Mouse (Mus musculus) heart, embryonic 14.5 days (tissue): ENCODE measurements at regions not wholly inside any gene's neighbourhood (a gene's known extent, or its start where the extent isn't known, plus 50 kb on each side); places are given as distances from the start of the nearest gene placed in this dataset.

Source experiments
- ATAC-seq: fragments of 200-750 bp; cut with Nextera tagmentation; 2 replicates; pipeline ENCODE4 v1.8.0; 2017; ENCODE audit warnings: low read depth, moderate TSS enrichment; ENCODE audit not compliant: insufficient number of reproducible peaks, insufficient read depth, low FRiP score
- H3K27ac ChIP-seq, 2 experiments: fragments of 200-500 bp in 1 of 2; fragments of 300-500 bp in 1 of 2; sonication (generic) in 1 of 2; replicated peaks in 1 of 2; 2 replicates each; pipeline ENCODE4 v1.5.1; 2012 to 2014; ENCODE audit warnings: low read depth in 2 of 2, low read length in 2 of 2, control low read depth in 1 of 2, mild to moderate bottlenecking in 1 of 2, mixed read lengths in 1 of 2; ENCODE audit not compliant: control insufficient read depth in 1 of 2, insufficient read depth in 1 of 2
- H3K27me3 ChIP-seq: fragments of 300-500 bp; sonication (generic); 2 replicates; pipeline ENCODE4 v1.6.1; 2014; ENCODE audit warnings: mild to moderate bottlenecking, low read length, control low read depth; ENCODE audit not compliant: control insufficient read depth, insufficient read depth
- H3K36me3 ChIP-seq: fragments of 300-500 bp; sonication (generic); 2 replicates; pipeline ENCODE4 v1.6.1; 2014; ENCODE audit warnings: mild to moderate bottlenecking, control low read depth, low read length, mixed read lengths; ENCODE audit not compliant: control insufficient read depth, insufficient read depth
- H3K4me1 ChIP-seq, 2 experiments: fragments of 200-500 bp in 1 of 2; fragments of 300-500 bp in 1 of 2; sonication (generic) in 1 of 2; 2 replicates each; pipeline ENCODE4 v1.6.1; 2012 to 2014; ENCODE audit warnings: low read length in 2 of 2, control low read depth in 1 of 2, mixed read lengths in 1 of 2; ENCODE audit not compliant: control insufficient read depth in 2 of 2, insufficient read depth in 2 of 2
- H3K4me2 ChIP-seq: fragments of 300-500 bp; sonication (generic); 2 replicates; pipeline ENCODE4 v1.6.1; 2014; ENCODE audit warnings: mild to moderate bottlenecking, low read length
- H3K4me3 ChIP-seq, 2 experiments: fragments of 200-500 bp in 1 of 2; fragments of 300-500 bp in 1 of 2; sonication (generic) in 1 of 2; 2 replicates each; pipeline ENCODE4 v1.5.1; 2012 to 2014; ENCODE audit warnings: low read length in 2 of 2, mild to moderate bottlenecking in 2 of 2, control low read depth in 1 of 2, low read depth in 1 of 2, moderate library complexity in 1 of 2; ENCODE audit not compliant: control insufficient read depth in 1 of 2, insufficient read depth in 1 of 2
- H3K9ac ChIP-seq: fragments of 300-500 bp; sonication (generic); 2 replicates; pipeline ENCODE4 v1.6.1; 2014; ENCODE audit warnings: mild to moderate bottlenecking, low read length
- H3K9me3 ChIP-seq: fragments of 300-500 bp; sonication (generic); 2 replicates; pipeline ENCODE4 v1.6.1; 2016; ENCODE audit warnings: low read length, control low read depth; ENCODE audit not compliant: control insufficient read depth
- WGBS: fragments of 180-500 bp; shearing (Covaris S2); extraction: QIAGEN DNeasy Blood & Tissue Kit; methylation state at CpG from one replicate; pipeline ENCODE4 v1.1.7; 2014; 5-methylcytosine and 5-hydroxymethylcytosine counted together

- Histone ChIP-seq H3K4me2 (no peak overlapping the region), H3K9me3 (no peaks in the 10 kb centered on the region), H3K27ac (no peak overlapping the region), H3K27me3 (no peaks in the 10 kb centered on the region), H3K4me1 (no peaks in the 10 kb centered on the region), H3K36me3 (no peaks in the 10 kb centered on the region), H3K9ac (no peak overlapping the region), H3K4me3 (no peak overlapping the region)
- 57% methylated on average over 7 of the region's 7 CpGs for WGBS
- ATAC-seq, result no peak
These were observed 76.4 kb downstream of the Rpl14 start for GRCm38 (mm10) chr9:120647668-120647955.

- Histone ChIP-seq H3K27ac (no peak overlapping the region), H3K27me3 (peaks cover 10% of the 10 kb centered on the region; the same call in 1 of the 2 replicates), H3K4me1 (peaks cover 3% of the 10 kb centered on the region in 2 experiments; a peak in 1 of 4 replicates), H3K9me3 (no peaks in the 10 kb centered on the region), H3K4me2 (no peak overlapping the region), H3K9ac (no peak overlapping the region), H3K36me3 (no peaks in the 10 kb centered on the region), H3K4me3 (no peak overlapping the region)
- WGBS, result 79% methylated on average over 14 of the region's 14 CpGs
- no peak for ATAC-seq
These were observed 81.5 kb downstream of the Rpl14 start for GRCm38 (mm10) chr9:120652733-120653132.

- Histone ChIP-seq H3K27ac (no peak overlapping the region), H3K4me3 (no peak overlapping the region), H3K9me3 (no peaks in the 10 kb centered on the region), H3K4me2 (no peak overlapping the region), H3K9ac (no peak overlapping the region), H3K4me1 (peaks cover 4 to 5% of the 10 kb centered on the region in 2 experiments; a peak in 1 of 4 replicates), H3K36me3 (no peaks in the 10 kb centered on the region), H3K27me3 (peaks cover 10% of the 10 kb centered on the region; the same call in 1 of the 2 replicates)
- no peak for ATAC-seq
- WGBS, result 71% methylated on average over 5 of the region's 5 CpGs
These were observed 81.9 kb downstream of the Rpl14 start for GRCm38 (mm10) chr9:120653170-120653569.

- 21% methylated on average over 1 of the region's 1 CpGs for WGBS
- no peak for ATAC-seq
These were observed 83.5 kb downstream of the Rpl14 start for GRCm38 (mm10) chr9:120654736-120655135.

GRCm38 (mm10) chr9:120656976-120657375 lies 85.7 kb downstream of the Rpl14 start:
- H3K4me1 ChIP-seq, result peaks cover 4 to 5% of the 10 kb centered on the region in 2 experiments; a peak in 1 of 4 replicates
- no peaks in the 10 kb centered on the region for H3K9me3 ChIP-seq
- no peak; the same call in 1 of the 2 replicates for ATAC-seq

More at GRCm38 (mm10) chr9:120654736-120655135, 83.5 kb downstream of the Rpl14 start:
- peaks cover 4 to 5% of the 10 kb centered on the region in 2 experiments; a peak in 1 of 4 replicates for H3K4me1 ChIP-seq
- H3K4me2 ChIP-seq, result no peak overlapping the region
- no peak overlapping the region for H3K4me3 ChIP-seq
- H3K27ac ChIP-seq, result no peak overlapping the region
- no peaks in the 10 kb centered on the region for H3K36me3 ChIP-seq
- H3K9ac ChIP-seq, result no peak overlapping the region
- H3K27me3 ChIP-seq, result peaks cover 10% of the 10 kb centered on the region; the same call in 1 of the 2 replicates
- H3K9me3 ChIP-seq, result no peaks in the 10 kb centered on the region

GRCm38 (mm10) chr9:120657786-120658185 lies 86.5 kb downstream of the Rpl14 start:
- Histone ChIP-seq H3K36me3 (no peaks in the 10 kb centered on the region), H3K9ac (no peak overlapping the region), H3K4me3 (no peak overlapping the region), H3K9me3 (no peaks in the 10 kb centered on the region), H3K4me2 (no peak overlapping the region), H3K4me1 (peaks cover 4 to 5% of the 10 kb centered on the region in 2 experiments; a peak in 1 of 4 replicates), H3K27ac (no peak overlapping the region), H3K27me3 (peaks cover 10% of the 10 kb centered on the region; the same call in 1 of the 2 replicates)
- no peak for ATAC-seq

More at GRCm38 (mm10) chr9:120656976-120657375, 85.7 kb downstream of the Rpl14 start:
- no peak overlapping the region for H3K4me2 ChIP-seq
- no peak overlapping the region for H3K4me3 ChIP-seq
- no peak overlapping the region for H3K9ac ChIP-seq
- no peaks in the 10 kb centered on the region for H3K36me3 ChIP-seq
- 18% methylated on average over 6 of the region's 6 CpGs for WGBS
- H3K27me3 ChIP-seq, result peaks cover 10% of the 10 kb centered on the region; the same call in 1 of the 2 replicates
- no peak overlapping the region for H3K27ac ChIP-seq

GRCm38 (mm10) chr9:120658576-120658975 lies 87.3 kb downstream of the Rpl14 start:
- Histone ChIP-seq H3K27ac (peak overlapping the region in 1 of 2 experiments; percentile 23; a peak in 1 of 4 replicates), H3K4me3 (no peak overlapping the region), H3K4me1 (peaks cover 4 to 5% of the 10 kb centered on the region in 2 experiments; a peak in 1 of 4 replicates), H3K27me3 (peaks cover 10% of the 10 kb centered on the region; the same call in 1 of the 2 replicates), H3K36me3 (no peaks in the 10 kb centered on the region), H3K4me2 (no peak overlapping the region), H3K9me3 (no peaks in the 10 kb centered on the region), H3K9ac (no peak overlapping the region)
- WGBS, result 50% methylated on average over 2 of the region's 2 CpGs
- peak; percentile 79 for ATAC-seq

GRCm38 (mm10) chr9:120661226-120661625 lies 90.0 kb downstream of the Rpl14 start:
- no peak overlapping the region for H3K9ac ChIP-seq
- H3K27me3 ChIP-seq, result 0 out of 2 replicates have a peak, but pooled peaks cover 4% of the 10 kb centered on the region
- H3K36me3 ChIP-seq, result no peaks in the 10 kb centered on the region
- H3K9me3 ChIP-seq, result no peaks in the 10 kb centered on the region
- H3K4me2 ChIP-seq, result no peak overlapping the region
- ATAC-seq, result no peak
- no peak overlapping the region for H3K27ac ChIP-seq
- 65% methylated on average over 5 of the region's 5 CpGs for WGBS
- H3K4me3 ChIP-seq, result no peak overlapping the region
- H3K4me1 ChIP-seq, result peaks cover 4 to 5% of the 10 kb centered on the region in 2 experiments; a peak in 1 of 4 replicates
